Mouse (Mus musculus) megakaryocyte, embryonic 14.5 days (primary cell): ENCODE data around the gene Manf.

Source experiments
- FLI1 ChIP-seq: IDR thresholded peaks from 2 replicates; pipeline ENCODE4 v1.6.1; 2012; ENCODE audit warnings: low read length, inconsistent platforms, mixed read lengths
- GATA1 ChIP-seq: IDR thresholded peaks from 3 replicates; pipeline ENCODE4 v1.6.1; 2012; ENCODE audit warnings: mixed read lengths, low read length, inconsistent platforms, borderline replicate concordance

DNA sequence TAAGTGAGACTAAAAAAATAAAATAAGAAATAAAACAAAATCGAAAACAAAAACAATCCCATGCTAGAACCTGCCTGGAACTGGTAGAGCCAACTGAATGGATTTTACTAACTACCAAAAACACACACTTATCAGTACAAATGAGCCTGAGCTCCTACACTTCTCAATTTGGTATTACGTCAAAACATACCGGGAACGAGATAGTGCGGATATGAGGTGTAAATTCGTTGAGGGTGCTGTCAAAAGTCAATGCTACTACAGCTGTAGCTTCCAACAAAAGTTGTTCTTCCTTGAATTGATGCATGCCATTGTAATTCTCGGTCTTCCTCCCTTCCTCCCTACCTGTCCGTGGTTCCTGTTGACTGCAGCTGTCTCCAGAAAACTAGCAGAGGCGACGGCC, 102.4 kb downstream of the Manf start:
- TF ChIP-seq GATA1 (no peak), FLI1 (no peak)
